Mouse (Mus musculus) layer of hippocampus, postnatal 14 days (tissue): ENCODE measurements around the gene Ust. TPM values are rescaled to one million over a fixed set of nuclear protein-coding genes. Genes with fewer than 3 reads are reported as not detected.

Experiments used
- DNase-seq, 2 experiments: peaks; one replicate each; pipeline ENCODE4 v3.0.0; 2021 to 2022; ENCODE audit warnings: low spot score in 2 of 2, mixed read lengths in 1 of 2
- total RNA-seq, 2 experiments: library from RNA; stranded (reverse); gene quantifications; 2 replicates each; pipeline ENCODE4 v1.2.3; 2021

Ust gene
- total RNA-seq, 2 experiments from 2014 or later = 69.9 to 72.9 TPM

DNA sequence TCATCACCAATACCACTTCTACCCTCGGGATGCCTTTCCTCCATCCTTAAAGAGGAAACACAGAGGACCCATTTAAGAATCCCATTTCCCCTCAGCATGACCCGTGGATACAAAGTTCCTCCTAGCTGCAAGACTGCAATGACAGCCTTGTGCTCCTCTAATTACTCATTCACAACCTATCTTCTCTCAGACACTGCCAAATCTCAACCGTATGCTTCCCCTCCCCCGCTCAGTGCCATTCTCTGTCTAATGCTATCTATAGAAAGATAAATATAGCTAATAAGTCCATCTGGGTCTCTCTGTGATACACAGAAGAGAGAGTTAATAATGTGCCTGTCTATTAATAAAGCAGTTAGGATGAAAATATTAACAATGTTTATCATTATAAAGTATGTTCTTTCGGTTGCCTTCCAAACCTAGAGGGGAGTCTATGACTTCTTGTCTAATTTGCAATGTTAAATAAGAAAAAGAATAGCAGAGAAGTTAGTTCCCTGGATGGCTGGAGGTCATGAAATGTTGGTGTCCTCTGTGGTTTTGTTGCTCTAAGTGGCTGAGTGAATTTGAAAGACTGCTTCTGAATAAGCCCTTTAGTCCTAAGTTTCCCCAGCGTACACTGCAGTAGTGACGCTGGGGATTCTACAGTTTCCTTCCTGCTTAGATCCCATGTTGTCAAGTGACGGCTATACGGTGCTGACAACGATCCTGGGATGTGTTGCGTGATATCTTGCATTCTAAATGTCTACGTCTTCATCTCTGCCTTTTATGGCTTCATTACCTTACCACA is 178.8 kb downstream of the Ust start:
- no peak for DNase-seq

GRCm38 (mm10) chr10:8336601-8337000 is 182.0 kb downstream of the Ust start:
- no peak for DNase-seq

DNA sequence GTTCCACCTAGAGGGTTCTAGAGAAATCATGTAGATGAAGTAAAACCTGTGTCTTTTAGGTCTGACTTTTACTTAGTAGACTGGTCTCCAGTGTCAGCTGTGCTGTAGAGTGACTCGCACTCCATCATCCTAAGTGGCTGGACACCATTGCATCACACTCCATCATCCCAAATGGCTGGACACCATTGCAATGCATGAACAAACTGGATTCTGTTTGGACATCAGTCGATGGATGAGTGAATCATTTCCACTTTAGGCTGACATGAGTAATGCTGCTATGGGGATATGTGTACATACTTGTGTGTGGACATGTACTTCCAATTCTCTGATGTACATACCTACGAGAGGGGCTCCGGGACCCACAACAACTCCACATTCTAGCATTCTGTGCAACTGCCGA is 187.7 kb downstream of the Ust start:
- no peak for DNase-seq

DNA sequence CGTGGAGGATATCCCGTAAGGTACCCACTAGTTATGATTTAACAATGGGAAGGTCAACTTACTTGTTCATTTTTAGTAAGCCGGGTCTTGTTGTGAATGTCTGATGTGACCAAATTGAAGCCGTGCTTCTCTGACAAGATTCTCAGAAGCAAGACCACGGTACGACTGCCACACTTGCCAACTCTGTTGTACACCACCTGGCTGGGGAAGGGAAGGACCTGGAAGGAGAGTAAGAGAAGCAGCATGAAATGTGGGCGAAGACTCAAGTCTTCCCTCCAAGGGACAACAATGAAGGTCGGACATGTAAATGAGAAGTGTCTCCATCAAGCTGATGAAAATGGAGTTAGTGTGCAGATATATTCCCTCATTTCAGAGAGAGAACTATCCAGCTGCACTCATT is 188.6 kb downstream of the Ust start:
- DNase-seq = no peak

DNA sequence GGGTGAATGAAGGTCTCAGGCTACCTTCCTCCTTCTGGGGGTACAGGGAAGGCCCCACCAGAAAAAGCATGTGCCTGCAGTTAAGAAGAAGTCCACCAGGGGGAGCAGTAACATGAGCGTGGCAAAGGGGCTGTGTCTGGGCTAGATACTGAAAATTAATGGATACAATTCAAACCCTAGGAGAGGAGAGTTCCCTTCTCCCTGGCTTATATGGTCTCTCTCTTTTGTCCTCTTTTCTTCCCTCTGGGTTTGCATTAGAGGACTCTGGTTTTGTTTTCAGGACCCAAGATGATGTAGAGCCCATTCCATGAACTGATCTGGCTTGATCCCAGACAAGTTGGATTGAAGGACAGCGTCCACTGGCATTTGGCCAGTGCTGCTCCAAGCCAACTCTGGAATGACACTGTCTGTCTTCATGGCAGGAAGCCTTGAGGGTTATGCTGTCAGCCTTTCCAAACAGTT is 195.3 kb downstream of the Ust start:
- DNase-seq = peak; percentile 60 to 77

DNA sequence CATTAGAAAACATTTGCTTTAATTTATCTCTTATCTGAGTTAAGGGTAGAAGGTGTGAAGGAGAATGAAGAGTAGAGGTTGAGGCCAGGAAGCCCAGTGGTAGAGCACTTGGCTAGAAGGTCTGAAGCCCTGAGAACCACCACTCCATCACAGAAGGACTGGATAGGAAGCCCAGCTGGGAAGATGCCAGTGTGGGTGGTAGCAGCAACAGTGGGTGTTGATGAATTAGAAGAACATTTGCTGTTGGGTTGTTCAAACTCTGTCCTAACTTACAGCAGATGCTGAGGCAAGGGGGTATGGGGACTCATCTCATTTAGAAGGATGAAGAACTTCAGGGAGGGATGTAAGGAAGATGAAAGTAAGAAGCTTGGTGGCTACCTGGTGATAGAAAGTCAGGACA is 197.9 kb downstream of the Ust start:
- peak in 1 of 2 experiments; percentile 34 for DNase-seq

- DNase-seq = no peak
Measured at GRCm38 (mm10) chr10:8309435-8309834, 209.2 kb downstream of the Ust start.

DNA sequence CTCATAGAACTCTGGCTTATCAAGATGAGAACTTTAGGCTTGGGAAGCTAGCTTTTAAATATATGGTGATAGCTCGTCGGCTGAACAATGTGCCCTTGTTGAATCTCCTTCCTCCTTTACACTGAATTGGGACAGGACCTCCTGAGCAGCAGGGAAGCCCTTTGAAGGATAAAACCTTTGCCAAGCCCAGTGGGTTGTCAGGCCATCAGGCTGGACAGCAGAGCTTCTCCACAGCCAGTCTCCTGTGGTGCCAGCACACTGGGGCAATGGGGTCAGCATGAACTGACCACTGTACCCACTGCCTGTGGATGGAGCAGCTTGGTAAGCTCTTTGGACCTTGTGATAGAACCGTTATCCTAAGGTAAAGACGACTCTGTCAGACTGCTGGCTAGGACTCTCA is 214.4 kb downstream of the Ust start:
- no peak for DNase-seq

GRCm38 (mm10) chr10:8299166-8299565 is 219.5 kb downstream of the Ust start:
- no peak for DNase-seq

- DNase-seq = no peak
Measured at GRCm38 (mm10) chr10:8297214-8297613, 221.4 kb downstream of the Ust start.

GRCm38 (mm10) chr10:8290661-8291060 is 228.0 kb downstream of the Ust start:
- no peak for DNase-seq

DNA sequence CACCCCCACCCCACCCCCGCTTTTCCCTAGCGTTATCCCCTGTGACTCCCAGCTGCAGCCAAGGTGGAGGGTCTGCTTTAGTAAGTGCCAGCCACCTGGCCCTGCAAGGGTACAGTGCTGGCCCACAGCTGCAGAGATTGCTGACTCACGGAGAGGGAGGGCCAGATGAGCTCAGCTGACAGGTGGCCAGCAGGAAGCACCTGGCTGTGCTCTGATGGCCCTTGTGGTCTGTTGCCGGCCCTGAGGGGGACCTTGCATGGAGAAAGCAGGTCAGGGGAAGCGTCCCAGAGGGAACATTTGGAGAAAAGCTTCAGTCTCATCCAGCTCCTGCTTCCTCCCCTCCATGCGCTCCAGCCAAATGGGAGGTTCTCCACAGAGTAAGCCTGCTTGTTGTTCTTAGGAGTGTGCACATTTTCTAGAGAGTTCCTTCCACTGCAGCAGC is 231.3 kb downstream of the Ust start:
- DNase-seq = no peak

GRCm38 (mm10) chr10:8283991-8284390 is 234.6 kb downstream of the Ust start:
- no peak for DNase-seq

GRCm38 (mm10) chr10:8277094-8277493 is 241.5 kb downstream of the Ust start:
- no peak for DNase-seq

DNA sequence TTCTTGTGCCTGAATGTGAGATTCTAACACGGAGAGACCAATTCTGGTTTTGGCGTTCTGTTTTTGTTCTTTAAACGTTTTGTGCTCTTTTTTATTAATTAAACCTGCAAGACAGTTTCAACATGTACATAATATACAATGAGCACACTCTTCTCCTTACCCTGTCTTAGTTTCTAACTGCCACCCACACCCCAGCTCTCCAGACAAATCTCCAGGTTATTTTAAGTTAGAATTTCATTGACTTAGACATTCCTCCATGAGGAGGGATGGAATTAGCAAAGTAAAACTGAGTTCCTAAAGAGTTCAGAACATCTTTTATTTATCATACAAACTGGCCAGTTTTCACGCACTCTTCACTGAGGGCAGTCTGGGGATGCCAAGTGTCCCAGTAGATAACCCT is 248.9 kb downstream of the Ust start:
- no peak for DNase-seq

- DNase-seq = no peak
Measured at GRCm38 (mm10) chr10:8259716-8260115, 258.9 kb downstream of the Ust start.

DNA sequence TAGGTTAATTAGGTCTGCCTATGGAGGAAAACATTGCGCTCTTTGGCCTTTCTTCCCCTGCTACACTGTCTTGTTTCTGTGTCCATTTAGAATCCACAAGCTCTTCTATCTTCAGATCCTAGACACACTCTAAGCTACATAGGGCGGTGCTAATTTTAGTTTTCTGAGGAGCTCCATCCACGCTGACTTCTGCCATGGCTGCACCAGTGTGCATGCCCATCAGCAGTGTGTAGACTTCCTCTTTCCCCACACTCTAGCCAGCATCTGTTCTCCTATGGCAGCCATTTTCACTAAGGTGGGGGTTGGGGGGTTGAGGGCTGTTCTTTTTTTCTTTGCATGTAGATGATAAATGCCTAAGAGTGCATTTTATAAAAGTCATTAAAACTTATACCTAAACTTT is 268.6 kb downstream of the Ust start:
- no peak for DNase-seq

DNA sequence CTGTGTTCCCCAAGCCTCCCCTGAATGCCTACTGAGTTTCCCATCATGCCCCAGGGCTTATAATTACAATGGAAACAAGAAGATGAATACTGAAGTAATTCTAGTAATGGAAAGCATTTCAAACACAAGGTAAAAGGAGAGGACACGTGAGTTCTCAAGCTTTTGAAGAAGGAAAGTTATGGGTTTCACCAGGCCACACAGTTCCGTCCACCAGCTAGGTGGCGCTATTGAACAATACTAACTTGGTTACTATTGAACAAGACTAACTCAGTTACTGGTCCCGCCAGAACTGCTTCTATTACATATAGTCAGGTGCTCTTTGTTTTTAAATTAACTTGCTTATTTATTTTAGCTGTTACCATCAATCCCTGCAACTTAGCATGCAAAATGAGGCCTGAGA is 276.3 kb downstream of the Ust start:
- DNase-seq = peak; percentile 38 to 72

GRCm38 (mm10) chr10:8240703-8241102 is 277.9 kb downstream of the Ust start:
- DNase-seq = no peak

DNA sequence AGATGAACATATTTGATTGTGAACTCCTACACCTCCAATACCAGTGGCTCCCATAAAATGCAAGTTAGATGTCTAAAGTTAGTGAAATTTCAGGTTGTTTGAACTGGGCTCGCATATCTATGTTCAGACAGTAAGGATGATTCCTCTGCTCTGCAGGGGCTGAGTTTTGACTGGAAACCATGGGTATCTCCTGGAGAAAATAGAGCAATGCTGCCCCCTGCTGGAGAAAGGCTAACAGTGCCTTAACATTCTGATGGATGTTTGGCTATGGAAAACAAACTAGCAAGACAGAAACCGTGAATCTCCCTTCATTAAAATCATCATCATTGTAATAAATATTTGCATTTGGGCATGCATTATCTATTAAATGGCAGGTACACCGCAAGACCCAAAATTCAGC is 278.4 kb downstream of the Ust start:
- peak; percentile 81 to 91 for DNase-seq

- DNase-seq = peak in 1 of 2 experiments; percentile 48
Measured at GRCm38 (mm10) chr10:8236780-8237571, 281.6 kb downstream of the Ust start.

DNA sequence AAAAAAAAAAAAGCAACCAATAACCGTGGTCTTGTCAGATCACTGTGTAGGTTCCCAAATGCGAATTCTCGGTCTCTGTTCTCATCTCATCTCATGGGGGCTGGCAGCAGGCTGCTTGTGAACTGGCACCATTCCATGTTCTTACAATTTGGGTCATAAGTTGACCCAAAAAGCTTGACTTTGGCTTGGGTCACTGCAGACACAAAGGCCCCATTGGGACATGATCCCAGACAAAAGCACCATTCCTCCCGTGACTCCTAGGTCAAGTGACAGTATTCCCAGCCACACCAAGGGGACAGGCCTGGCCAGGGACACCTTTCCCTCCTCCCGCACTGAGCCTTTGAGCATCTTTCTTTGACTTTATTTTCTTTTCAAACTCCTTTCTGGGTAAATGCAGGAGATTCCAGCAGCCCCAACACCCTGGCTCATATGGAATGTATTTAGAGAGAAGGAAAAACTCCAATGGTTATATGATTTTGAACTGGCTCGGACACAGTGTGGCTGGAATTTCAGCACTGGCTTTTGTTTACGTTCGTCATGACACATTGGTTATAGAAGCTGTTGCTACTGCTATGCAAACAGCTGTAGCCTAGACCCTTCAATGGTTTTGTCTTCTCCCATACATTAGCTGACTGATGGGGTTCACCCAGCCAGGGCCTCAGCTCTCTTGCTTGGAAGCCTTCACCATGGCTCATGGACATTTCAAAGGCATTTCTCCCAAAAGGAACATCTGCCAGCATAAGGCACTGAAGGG is 285.3 kb downstream of the Ust start:
- no peak for DNase-seq
